Mouse (Mus musculus) cerebellum, adult 2 months (tissue): Measurements from ENCODE around the gene Adamts18. TPM values are rescaled to one million over a fixed set of nuclear protein-coding genes. Genes with fewer than 3 reads are reported as not detected.
A peak's percentile ranks its signal among the peaks of the same experiment; 100 is the strongest.

Experiments used
- DNase-seq, 2 experiments: peaks; one replicate each; pipeline ENCODE4 v3.0.0; 2021
- H3K27ac ChIP-seq: fragments of 200-500 bp; 2 replicates; pipeline ENCODE4 v1.5.1; 2012; ENCODE audit warnings: low read length, control low read depth, inconsistent platforms; ENCODE audit not compliant: insufficient read depth
- H3K27me3 ChIP-seq: fragments of 200-500 bp; 2 replicates; pipeline ENCODE4 v1.6.1; 2012; ENCODE audit warnings: inconsistent platforms, mild to moderate bottlenecking, low read length, moderate library complexity; ENCODE audit not compliant: control insufficient read depth, insufficient read depth
- H3K4me1 ChIP-seq: fragments of 200-500 bp; 2 replicates; pipeline ENCODE4 v1.6.1; 2011; ENCODE audit warnings: low read length; ENCODE audit not compliant: control insufficient read depth, insufficient read depth
- H3K4me3 ChIP-seq: fragments of 200-500 bp; replicated peaks from 2 replicates; pipeline ENCODE3; 2011; ENCODE audit warnings: mild to moderate bottlenecking, low read depth, low read length, control low read depth; ENCODE audit not compliant: insufficient read depth
- CTCF ChIP-seq: fragments of 200-500 bp; IDR thresholded peaks from 2 replicates; pipeline ENCODE4 v1.5.1; 2011; ENCODE audit warnings: low read depth, mild to moderate bottlenecking, control low read depth, low read length, moderate library complexity, borderline replicate concordance; ENCODE audit not compliant: insufficient read depth
- POLR2A ChIP-seq: fragments of 200-500 bp; IDR thresholded peaks from 2 replicates; pipeline ENCODE4 v1.6.1; 2011; ENCODE audit warnings: low read length, control low read depth, borderline replicate concordance; ENCODE audit not compliant: insufficient read depth
- WGBS: fragments of 180-500 bp; shearing (Covaris S2); methylation state at CpG from one replicate; pipeline ENCODE4 v1.1.7; 2018; 5-methylcytosine and 5-hydroxymethylcytosine counted together
- polyA plus RNA-seq: library from polyadenylated mRNA; depleted of rRNA; stranded (reverse); fragments of >200 nt; gene quantifications from 2 replicates; pipeline ENCODE4 v1.2.3, GENCODE M21; 2012

Adamts18 gene
- polyA plus RNA-seq, 1 experiment, result 9.6 TPM

- H3K27me3 ChIP-seq, result no peaks in the 10 kb centered on the region
- TF ChIP-seq POLR2A, result no peak
- TF ChIP-seq CTCF, result no peak
- no peak for DNase-seq
- peaks cover 3% of the 10 kb centered on the region for H3K4me1 ChIP-seq
- H3K4me3 ChIP-seq, result no peak overlapping the region
- 92% methylated on average over 4 of the region's 4 CpGs for WGBS
- H3K27ac ChIP-seq, result no peak overlapping the region
These were observed 5.2 kb upstream of the Adamts18 start for GRCm38 (mm10) chr8:113853714-113854113.

GRCm38 (mm10) chr8:113851655-113852054 lies 3.1 kb upstream of the Adamts18 start:
- Histone ChIP-seq H3K27me3 (no peaks in the 10 kb centered on the region), H3K27ac (no peak overlapping the region), H3K4me1 (peaks cover 5% of the 10 kb centered on the region), H3K4me3 (no peak overlapping the region)
- TF ChIP-seq CTCF (peak; percentile 68), POLR2A (no peak)
- 54% methylated on average over 4 of the region's 4 CpGs for WGBS
- peak in 1 of 2 experiments; percentile 45 for DNase-seq

- WGBS, result 1% methylated on average over 49 of the region's 50 CpGs
- Histone ChIP-seq H3K4me3 (peak overlapping the region; percentile 82), H3K4me1 (peaks cover 4% of the 10 kb centered on the region; the same call in 1 of the 2 replicates), H3K27me3 (no peaks in the 10 kb centered on the region), H3K27ac (peak overlapping the region; percentile 91)
- TF ChIP-seq POLR2A (no peak), CTCF (no peak)
- no peak for DNase-seq
These were observed 371 bp downstream of the Adamts18 start for GRCm38 (mm10) chr8:113848081-113848652.

GRCm38 (mm10) chr8:113847606-113848080 lies 895 bp downstream of the Adamts18 start:
- Histone ChIP-seq H3K27me3 (no peaks in the 10 kb centered on the region), H3K4me3 (peak overlapping the region; percentile 82), H3K27ac (peak overlapping the region; percentile 91), H3K4me1 (peaks cover 8% of the 10 kb centered on the region; the same call in 1 of the 2 replicates)
- 12% methylated on average over 12 of the region's 12 CpGs for WGBS
- peak in 1 of 2 experiments; percentile 47 for DNase-seq
- TF ChIP-seq POLR2A, result no peak
- no peak for TF ChIP-seq CTCF

GRCm38 (mm10) chr8:113846669-113847068 lies 1.9 kb downstream of the Adamts18 start:
- TF ChIP-seq CTCF (no peak), POLR2A (no peak)
- Histone ChIP-seq H3K4me3 (no peak overlapping the region), H3K27me3 (no peaks in the 10 kb centered on the region), H3K4me1 (peaks cover 12% of the 10 kb centered on the region; the same call in 1 of the 2 replicates), H3K27ac (no peak overlapping the region)
- 44% methylated on average over 5 of the region's 5 CpGs for WGBS
- DNase-seq, result peak in 1 of 2 experiments; percentile 36

GRCm38 (mm10) chr8:113844801-113845301 lies 3.7 kb downstream of the Adamts18 start:
- H3K27ac ChIP-seq, result peak overlapping the region; percentile 90

GRCm38 (mm10) chr8:113838211-113838610 lies 10.3 kb downstream of the Adamts18 start:
- Histone ChIP-seq H3K4me3 (no peak overlapping the region), H3K27ac (no peak overlapping the region), H3K27me3 (no peaks in the 10 kb centered on the region), H3K4me1 (peaks cover 14% of the 10 kb centered on the region)
- 43% methylated on average over 6 of the region's 6 CpGs for WGBS
- DNase-seq, result peak; percentile 33 to 47
- TF ChIP-seq POLR2A (no peak), CTCF (no peak)

More at GRCm38 (mm10) chr8:113844801-113845301, 3.7 kb downstream of the Adamts18 start:
- peak; percentile 24; the same call in 1 of the 2 replicates for TF ChIP-seq POLR2A
- TF ChIP-seq CTCF, result no peak
- peak; percentile 62 to 70 for DNase-seq
- no peaks in the 10 kb centered on the region for H3K27me3 ChIP-seq
- 4% methylated on average over 20 of the region's 20 CpGs for WGBS
- peak overlapping the region; percentile 95 for H3K4me3 ChIP-seq
- peaks cover 12% of the 10 kb centered on the region; the same call in 1 of the 2 replicates for H3K4me1 ChIP-seq

- TF ChIP-seq POLR2A (no peak), CTCF (no peak)
- 64% methylated on average over 4 of the region's 4 CpGs for WGBS
- peaks cover 9% of the 10 kb centered on the region for H3K4me1 ChIP-seq
- H3K4me3 ChIP-seq, result no peak overlapping the region
- DNase-seq, result no peak
- H3K27me3 ChIP-seq, result no peaks in the 10 kb centered on the region
- H3K27ac ChIP-seq, result no peak overlapping the region
These were observed 11.0 kb downstream of the Adamts18 start for GRCm38 (mm10) chr8:113837570-113837915.

- DNase-seq, result no peak
- H3K27ac ChIP-seq, result no peak overlapping the region
- H3K4me3 ChIP-seq, result no peak overlapping the region
- no peak for TF ChIP-seq CTCF
- no peak for TF ChIP-seq POLR2A
- H3K4me1 ChIP-seq, result peaks cover 8% of the 10 kb centered on the region
- 62% methylated on average over 8 of the region's 8 CpGs for WGBS
- H3K27me3 ChIP-seq, result no peaks in the 10 kb centered on the region
These were observed 11.5 kb downstream of the Adamts18 start for GRCm38 (mm10) chr8:113836892-113837569.
